Mouse (Mus musculus) adrenal gland, adult (tissue): ENCODE data around the gene Pde7b.

ENCODE experiments used
- DNase-seq, 2 experiments: peaks; one replicate each; pipeline ENCODE4 v3.0.0; 2022 to 2023; ENCODE audit warnings: low spot score in 1 of 2; ENCODE audit not compliant: inconsistent age in 2 of 2

Pde7b gene

DNA sequence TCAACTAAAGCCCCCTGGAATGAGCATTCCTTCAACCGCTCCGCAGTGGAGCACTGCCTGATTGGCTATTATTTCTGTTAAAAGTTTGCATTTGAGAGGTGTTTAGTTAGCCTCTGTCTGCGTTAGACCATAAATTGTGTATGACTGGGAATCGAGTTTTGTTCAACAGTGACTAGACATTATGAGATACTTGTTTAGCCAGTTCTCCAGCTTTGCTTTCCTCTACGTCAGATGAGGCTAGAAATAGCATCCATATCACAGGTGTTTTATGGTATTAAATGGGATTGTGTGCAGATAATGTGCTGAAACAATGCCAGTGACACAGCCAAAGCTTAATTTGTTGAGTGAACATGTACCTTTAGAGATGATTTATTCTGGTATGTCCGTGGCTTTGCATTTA, 70.3 kb downstream of the Pde7b start:
- DNase-seq, result no peak

DNA sequence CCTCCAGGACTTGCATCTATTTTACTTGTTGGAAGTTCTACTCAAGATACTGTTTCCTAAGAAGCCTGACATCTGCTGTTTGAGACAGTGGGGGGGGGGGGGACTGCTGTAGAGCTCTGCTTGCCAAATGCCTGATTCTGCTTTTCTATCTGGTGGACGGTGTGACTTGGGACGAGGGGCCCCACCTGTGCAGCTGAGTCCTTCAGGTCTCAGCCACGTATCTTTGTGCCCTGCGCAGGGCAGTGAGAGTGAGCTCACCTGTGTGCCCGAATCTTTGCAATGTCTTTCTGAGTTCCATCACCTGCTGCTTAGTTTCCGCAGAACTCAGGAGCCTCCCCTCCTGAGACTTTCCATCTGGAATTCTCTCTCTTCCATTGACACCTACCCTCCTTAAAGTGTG, 70.7 kb downstream of the Pde7b start:
- DNase-seq, result no peak

- no peak for DNase-seq
These were observed 71.6 kb downstream of the Pde7b start for GRCm38 (mm10) chr10:20653299-20653698.

- no peak for DNase-seq
These were observed 88.5 kb downstream of the Pde7b start for GRCm38 (mm10) chr10:20636381-20636780.

DNA sequence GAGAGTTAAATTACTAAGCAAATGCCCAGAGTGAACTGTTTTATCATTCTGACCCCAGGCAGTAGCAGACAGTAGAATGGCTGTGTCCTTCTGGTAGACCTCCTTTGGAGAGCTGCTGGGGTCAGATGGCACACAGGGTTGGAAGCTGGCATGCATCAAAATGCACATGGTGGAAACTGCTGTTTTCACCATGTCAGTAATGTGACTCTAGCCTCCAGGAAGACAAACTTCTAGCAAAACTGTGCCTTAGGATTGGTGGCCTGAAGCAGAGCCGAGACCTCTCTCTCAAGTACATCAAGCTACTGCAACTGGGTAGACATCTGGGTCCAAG, 91.8 kb downstream of the Pde7b start:
- no peak for DNase-seq

DNA sequence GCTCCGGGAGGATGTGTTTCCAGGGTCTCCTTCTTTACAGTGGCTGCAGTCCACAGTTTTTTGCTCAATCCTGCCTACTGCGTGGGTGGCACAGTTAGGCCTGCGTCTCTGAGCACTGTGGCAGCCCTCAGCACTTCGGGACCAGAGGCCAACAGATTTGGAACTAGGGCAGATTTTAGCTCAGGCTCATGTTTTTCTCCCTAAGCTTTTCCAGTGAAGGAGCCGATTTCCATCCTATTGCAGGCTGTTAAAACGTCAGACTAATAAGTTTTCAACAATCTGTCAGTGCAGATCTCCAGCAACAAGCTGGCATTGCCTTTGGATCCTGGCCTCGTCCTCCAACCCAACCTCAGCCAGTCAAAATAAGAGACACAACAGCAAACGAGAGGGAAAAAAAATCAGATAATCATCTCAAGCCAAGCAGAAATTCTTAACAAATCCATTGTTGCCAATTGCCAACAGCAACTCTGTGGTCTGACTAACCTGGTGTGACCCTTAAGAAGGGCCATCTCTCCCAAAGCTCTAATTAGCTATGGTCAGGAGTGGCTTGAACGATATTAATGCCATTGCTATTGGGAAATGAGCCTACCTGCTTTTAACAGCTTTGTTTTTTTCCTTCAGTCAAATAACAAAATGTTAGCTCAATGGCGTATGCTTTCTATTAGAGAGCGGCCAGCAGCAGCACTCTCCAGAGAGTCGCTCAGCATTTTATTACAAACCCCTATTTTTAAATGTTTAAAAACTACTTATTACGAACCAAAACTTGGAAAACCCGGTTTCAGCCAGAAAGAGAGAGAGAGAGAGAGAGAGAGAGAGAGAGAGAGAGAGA, 92.4 kb downstream of the Pde7b start:
- DNase-seq, result no peak

DNA sequence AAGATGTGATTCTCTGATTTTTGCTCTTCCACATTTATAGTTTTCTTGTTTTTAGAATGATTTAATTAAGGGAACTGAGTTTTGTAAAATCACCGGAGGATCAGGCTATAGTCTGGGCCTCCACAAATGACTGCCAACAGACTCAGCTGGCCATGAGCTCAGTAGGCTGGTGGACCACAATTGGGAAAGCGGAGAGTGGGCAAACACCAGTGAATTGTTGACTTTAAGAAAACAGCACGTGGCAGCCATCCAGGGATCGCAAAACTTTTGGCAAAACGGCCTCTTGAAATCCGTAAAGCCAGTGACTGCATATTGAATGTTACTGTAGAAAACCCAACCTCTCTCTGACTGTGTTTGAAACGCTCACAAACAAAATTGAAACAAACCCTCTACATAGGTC, 94.8 kb downstream of the Pde7b start:
- DNase-seq, result peak in 1 of 2 experiments; percentile 51

- no peak for DNase-seq
These were observed 99.0 kb downstream of the Pde7b start for GRCm38 (mm10) chr10:20625702-20626375.

- no peak for DNase-seq
These were observed 103.0 kb downstream of the Pde7b start for GRCm38 (mm10) chr10:20621661-20622454.

DNA sequence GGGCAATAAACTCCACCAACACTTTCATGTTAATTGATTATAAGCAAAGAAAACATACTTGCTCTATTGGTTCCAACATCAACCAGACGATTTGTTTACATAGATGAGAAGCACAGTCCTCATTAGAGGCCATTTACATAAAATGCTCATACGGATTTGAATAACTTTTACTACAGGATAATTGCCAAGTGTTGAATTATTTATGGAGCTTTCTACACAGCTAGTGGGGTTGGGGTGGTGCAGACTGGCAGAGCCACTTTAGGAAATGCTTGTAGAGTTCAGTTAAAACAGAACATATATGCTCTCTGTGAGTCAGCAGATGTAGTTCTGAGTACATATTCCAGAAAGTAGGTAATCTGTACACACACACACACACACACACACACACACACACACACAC, 118.9 kb downstream of the Pde7b start:
- DNase-seq, result no peak

- peak; percentile 10 to 60 for DNase-seq
These were observed 129.6 kb downstream of the Pde7b start for GRCm38 (mm10) chr10:20595107-20595810.

- peak in 1 of 2 experiments; percentile 23 for DNase-seq
These were observed 130.9 kb downstream of the Pde7b start for GRCm38 (mm10) chr10:20594015-20594414.

GRCm38 (mm10) chr10:20590100-20590499, 134.8 kb downstream of the Pde7b start:
- DNase-seq, result peak; percentile 7 to 58

- no peak for DNase-seq
These were observed 138.9 kb downstream of the Pde7b start for GRCm38 (mm10) chr10:20585959-20586358.

- no peak for DNase-seq
These were observed 149.9 kb downstream of the Pde7b start for GRCm38 (mm10) chr10:20575002-20575401.

DNA sequence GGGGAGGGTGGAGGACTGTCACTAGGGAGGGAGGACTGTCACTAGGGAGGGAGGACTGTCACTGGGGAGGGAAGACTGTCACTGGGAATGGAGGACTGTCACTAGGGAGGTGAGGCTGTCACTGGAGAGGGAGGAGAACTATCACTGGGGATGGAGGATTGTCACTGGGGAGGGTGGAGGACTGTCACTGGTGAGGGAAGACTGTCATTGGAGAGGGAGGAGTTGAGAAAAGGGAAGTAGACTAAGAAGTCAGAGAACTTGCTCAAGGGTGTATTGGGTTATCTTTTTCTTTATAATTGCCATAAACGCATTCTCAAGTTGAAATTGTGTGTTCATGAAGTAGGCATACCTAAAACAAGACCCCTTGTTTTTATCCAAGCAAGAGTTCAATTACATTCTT, 150.5 kb downstream of the Pde7b start:
- DNase-seq, result no peak

DNA sequence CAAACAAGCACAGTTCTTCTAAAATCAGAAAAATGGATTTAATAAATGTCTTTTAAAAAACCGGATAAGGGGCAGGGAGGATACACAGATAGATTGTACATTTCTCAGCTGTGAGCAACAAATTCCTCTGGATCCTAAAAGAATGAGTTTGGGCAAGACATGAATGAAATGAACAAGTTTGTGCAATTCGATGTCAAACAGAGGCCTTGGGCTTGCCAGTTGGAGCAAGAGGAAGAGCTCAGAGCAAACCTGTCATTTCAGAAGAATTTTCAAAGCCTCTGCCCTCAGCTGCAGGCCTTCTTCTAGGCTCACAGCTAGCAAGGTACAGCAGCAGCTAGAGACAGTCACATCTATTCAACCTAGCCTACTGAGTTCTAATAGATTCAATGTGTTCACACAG, 153.4 kb downstream of the Pde7b start:
- peak in 1 of 2 experiments; percentile 36 for DNase-seq

DNA sequence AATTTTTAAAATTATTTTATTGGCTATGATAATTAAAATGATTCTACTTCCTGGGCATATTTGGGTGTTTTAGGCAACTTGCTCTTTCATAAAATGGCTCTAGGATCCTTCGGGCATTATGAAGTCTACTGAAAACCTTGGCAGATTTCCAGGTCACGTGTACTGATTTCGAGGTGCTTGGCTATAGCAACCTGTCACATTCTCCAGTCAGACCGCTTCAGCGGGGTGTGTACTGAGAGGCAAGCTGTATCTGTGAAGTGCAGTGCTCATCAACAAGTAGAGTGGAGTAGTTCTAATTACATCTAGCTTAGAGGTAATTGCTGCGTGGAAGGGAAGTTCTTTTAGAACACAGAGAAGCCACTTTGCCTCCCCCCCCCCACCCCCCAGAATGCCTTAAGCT, 156.2 kb downstream of the Pde7b start:
- DNase-seq, result no peak

DNA sequence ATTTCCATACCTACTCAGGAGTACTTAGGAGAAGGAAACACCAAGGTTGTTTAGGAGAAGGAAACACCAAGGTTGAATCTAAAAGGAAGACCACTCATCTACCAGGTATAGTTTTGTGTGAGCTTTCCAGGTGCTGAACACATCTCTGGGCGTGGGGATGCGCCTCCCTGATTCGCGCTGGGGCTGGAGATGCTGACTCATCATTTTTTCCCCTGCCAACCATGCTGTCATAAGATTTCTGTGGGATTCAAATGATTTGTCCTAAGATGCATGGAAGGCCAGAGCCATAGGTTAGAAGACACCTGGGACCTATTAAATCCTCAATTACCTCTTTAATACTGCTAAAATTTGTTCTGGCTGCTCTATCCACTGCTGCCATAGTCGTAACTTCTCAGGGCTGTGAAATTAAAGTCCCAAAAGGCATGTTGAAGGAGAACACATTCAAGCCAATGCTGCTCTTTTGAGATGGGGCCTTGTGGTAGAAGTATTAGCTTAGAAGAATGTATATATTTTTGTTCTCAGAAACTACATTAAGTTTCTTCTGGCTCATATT, 157.1 kb downstream of the Pde7b start:
- no peak for DNase-seq

DNA sequence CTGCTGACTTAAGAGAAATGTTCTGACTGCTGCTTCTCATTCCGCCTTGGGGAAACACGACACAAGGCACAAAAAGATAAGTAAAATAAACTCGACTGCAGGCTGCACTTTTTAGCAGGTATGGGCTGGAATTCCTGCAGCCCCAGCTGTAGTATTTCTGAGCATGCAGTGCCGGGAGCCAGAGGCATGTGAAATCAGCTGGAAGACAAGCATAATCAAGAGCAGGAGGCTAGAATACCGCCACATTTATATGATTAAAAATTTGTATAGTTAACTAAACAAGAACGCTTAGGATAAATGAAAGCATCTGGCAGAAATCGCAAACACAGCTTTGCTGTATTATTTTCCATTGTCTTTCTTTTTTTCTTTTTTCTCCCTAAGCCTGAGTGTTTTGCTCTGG, 168.4 kb downstream of the Pde7b start:
- DNase-seq, result no peak

DNA sequence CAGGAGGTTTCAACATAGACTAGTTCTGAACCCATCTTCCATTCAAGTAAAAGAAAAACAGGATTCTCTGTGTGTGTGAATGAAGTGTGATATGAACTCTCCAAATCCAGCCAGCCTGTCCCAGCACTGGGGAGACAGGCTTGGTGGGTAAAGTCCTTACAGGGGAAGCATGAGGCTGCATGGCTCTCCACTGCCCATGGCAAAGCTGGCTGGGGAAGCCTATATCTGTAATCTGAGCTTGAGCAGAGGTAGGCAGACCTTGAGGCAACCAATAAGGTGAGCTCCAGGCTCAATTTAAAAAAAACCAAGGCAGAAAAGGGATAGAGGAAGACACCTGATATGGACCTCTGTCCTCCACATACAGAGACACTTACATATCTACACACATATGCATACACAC, 173.5 kb downstream of the Pde7b start:
- DNase-seq, result no peak
